Mouse (Mus musculus): Measurements from ENCODE around the gene Hist1h2be.
A peak's percentile ranks its signal among the peaks of the same experiment; 100 is the strongest.
"Not testable (repeated sequence)": the region's sequence is repeated elsewhere in the genome, so short reads cannot be mapped to it uniquely, and the experiment has no call there.

The Hist1h2be gene

GRCm38 (mm10) chr13:23620733-23621531 is at the start of gene Hist1h2be:
Gene Hist1h2be, minus strand, starts transcription at chr13:23621124.
- peak; percentile 73 to 88 for DNase-seq

GRCm38 (mm10) chr13:23662536-23662935 is 41.6 kb upstream of the Hist1h2be start:
- DNase-seq: no peak

GRCm38 (mm10) chr13:23659636-23660366 is 38.9 kb upstream of the Hist1h2be start:
- no peak for DNase-seq

DNA sequence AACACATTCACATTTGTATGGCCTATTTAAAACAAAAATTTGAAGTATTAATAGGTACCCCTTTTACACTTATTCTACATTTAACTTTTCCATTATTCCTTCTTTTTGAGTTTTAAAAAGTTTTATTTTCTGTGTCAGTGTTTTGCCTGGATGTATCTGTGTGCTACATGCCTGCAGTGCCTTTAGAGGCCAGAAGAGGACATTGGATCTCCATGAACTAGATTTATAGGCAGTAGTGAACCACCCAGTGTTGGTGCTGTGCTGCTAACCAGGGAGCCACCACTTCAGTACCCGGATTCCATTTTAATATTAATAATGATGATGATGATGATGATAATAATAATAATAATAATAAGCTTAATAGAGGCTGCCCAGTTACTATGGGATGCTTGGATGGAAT is 9.7 kb upstream of the Hist1h2be start:
- peak; percentile 20 to 38 for DNase-seq

- peak; percentile 10 to 52 for DNase-seq
Measured at GRCm38 (mm10) chr13:23622861-23623450, 2.0 kb upstream of the Hist1h2be start.

- peak; percentile 91 to 93 for DNase-seq
Measured at GRCm38 (mm10) chr13:23622175-23622671, 1.3 kb upstream of the Hist1h2be start, which contains the start of gene Hist1h1e. Gene Hist1h1e, minus strand, starts transcription at chr13:23622558.

DNA sequence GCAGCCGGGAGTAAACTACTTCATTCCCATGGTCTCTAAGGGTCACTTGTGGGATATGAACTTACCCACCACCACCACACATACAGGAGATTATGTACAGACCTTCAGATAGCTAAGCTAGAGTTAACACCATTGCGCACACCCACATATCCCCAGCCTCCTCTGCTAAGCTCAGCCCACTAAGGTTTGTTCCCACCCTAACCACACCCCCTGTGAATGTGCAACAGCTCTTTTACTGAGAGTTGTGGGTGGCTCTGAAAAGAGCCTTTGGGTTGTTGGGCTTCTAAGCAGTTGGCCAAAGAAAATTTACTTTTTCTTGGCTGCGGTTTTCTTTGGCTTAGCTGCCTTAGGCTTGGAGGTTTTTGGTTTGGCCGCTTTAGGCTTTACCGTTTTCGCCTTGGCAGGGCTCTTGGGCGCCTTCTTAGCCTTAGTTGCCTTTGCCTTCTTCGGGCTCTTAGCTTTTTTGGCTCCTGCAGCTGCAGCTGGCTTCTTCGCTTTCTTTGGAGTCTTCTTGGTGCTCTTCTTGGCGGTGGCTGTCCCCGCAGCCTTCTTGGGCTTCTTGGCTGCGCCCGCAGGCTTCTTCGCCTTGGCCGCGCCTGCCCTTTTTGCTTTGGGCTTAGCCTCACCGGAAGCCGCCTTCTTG is 729 bp upstream of the Hist1h2be start:
- peak; percentile 73 to 81 for DNase-seq

- DNase-seq: no peak
Measured at GRCm38 (mm10) chr13:23620056-23620732, 730 bp downstream of the Hist1h2be start.

DNA sequence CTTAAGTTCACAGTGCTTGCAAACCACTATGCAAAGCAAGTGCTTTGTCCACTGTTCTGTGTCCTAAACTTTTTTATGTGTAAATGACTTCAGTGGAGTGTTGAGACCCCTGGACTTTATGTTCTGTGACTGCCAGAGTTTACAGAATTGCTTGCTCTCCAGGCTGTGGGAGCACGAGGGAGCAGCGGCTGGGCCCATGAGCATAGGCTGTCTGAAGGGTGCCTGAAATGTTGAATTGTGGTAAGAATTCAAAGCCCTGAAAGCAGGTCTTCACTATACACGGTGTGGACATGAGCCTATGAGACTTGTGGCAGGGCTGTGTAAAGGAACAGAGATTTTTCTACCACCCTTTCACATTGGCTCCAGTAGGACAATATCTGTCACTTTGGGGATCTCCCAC is 9.3 kb downstream of the Hist1h2be start:
- no peak for DNase-seq

DNA sequence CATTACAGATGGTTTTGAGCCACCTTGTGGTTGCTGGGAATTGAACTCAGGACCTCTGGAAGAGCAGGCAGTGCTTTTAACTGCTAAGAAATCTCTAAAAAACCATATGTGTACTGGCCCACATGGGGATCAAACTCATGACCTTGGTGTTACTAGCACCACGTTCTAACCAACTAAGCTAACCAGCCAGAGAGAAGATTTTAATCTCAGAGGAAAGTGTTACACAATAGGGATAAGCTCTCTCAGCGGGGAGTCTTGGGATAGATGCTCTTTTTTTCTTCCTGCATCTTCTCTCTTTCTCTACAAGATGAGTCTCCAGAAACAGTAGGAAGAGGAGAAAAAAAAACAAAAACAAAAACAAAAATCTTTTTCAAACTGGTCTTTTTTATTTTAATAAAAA is 10.5 kb downstream of the Hist1h2be start:
- DNase-seq: no peak

DNA sequence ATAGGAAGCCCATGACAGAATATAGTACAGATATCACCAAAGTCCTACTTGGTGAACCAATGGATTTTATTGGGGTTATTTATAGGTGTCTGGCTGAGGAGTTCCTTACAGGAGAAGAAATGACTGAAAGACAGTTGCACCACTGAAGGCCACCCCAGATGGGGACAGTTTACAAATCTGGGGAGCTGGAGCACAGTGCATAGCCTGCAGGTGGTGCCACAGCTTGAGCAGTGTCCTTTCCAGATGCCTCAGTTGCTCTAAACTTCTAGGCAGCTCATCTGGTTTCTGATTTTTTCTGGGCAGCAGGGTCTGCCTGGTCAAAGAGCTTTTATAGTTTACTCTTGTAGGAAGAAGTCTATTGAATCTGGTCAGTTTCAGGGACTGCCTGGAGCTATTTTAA is 11.1 kb downstream of the Hist1h2be start:
- DNase-seq: no peak

DNA sequence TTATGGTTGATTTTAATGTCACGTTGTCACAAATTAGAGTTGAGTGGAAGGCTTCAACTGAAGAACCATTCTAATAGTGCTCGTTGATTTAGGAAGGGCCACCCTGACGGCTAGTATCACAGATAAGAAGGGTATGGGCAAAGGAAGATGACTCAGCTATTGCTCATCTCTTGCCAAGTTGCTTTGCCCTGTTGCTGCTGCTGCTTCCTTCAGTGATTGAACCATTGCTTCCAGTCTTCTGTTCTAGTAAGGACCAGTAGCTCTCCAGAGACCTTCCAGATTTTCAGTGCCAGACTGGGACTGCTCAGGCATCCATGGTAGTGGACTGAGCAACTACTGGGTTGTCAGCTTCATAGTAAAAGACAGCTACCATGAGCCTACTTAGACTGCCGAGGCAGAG is 11.7 kb downstream of the Hist1h2be start:
- DNase-seq: no peak

GRCm38 (mm10) chr13:23605052-23605451 is 15.9 kb downstream of the Hist1h2be start:
- DNase-seq: no peak

DNA sequence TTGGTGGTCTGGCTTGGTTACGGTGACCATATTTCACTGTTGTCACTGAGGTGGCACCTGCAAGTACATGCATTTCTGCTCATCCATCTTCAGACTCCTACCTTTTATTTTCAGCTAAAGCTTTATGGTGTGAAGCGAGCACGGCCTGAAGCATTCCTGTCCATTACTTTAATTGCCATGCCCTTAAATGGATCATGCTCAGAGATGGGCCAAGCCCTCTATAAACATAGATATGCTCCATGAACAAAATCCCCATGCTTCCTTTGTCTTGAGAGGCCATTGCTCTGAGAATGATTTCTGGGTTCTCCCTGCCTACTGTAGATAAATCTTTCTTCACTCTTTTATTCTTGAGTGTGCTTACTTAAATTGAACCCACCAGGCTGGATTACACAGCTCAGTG is 16.5 kb downstream of the Hist1h2be start:
- no peak for DNase-seq

DNA sequence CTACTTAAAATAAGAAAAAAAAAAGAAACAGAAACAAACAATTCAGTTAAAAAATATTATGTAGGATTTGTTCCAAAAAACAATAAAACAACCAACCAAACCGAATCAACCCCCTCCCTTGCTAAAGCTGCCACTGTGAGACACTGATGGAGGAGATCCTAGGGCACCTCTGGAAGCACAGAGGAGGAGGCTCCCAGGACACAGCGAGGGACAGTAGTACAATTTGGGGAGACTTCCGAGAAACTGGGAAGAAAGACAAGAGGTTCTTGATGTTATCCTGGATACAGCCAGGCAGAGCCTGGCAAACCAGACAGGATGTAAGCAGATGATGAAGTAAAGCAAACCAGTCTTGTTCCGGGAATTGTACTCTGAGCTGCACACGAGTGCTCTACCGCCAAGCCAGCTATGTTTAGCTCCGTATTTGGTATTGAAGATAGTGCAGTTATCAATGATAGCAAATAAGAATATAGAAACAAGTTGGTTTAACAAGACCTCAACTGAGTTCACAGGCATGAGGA is 17.7 kb downstream of the Hist1h2be start:
- DNase-seq: no peak

DNA sequence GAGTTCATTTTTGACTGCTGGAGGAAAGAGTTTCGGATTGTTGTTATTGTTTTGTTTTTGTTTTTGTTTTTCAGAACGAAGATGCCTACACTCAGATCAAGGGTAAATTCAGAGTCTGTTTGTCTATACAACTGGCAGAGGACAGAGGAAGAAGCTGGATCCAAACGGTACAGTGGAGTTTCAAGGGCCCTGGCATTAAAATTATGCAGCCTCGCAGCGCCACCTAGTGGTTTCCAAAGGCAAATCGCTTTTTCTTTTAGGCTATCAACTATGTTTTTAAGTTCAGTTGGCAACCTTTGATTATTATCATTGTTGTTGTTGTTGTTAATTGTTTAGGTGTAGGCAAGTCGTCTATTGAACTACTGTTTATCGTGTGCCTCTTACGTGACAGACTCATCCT is 23.0 kb downstream of the Hist1h2be start:
- DNase-seq: peak; percentile 62 to 92

DNA sequence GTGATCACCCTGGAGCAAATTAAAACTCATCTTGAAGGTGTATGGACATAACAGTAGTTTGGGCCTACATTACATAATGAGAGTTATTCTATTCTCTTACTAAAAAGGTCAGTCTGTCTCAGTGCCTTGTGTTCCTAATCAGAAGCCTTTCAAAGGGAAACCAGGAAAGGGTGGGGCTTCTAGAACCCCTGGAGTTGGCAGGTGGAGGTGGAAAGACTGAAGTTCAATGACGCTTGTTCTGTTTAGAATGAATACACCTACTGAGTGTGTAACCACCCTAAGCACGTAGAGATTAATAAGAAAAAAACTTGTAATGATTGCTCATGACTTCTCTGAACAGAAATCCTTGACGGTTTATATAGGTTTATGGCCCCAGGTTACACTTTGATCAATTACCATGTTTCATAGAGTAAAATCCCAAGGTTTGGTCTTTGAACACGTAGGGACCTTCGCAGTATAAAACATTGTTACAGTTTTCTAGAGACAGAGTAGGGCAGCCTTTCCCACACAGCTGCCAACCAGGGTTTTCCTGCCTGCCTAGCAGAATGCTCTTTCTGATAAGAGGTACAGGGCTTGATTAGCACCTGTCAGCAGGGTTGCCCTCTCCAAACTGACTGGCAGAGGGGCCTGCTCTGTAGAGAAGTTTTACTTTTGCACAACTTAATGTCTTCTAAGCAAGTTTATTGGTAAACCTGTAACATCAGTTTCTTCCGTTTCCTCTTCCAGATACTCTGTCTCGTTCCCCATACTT is 25.1 kb downstream of the Hist1h2be start:
- no peak for DNase-seq

GRCm38 (mm10) chr13:23595185-23595584 is 25.7 kb downstream of the Hist1h2be start:
- DNase-seq: no peak

DNA sequence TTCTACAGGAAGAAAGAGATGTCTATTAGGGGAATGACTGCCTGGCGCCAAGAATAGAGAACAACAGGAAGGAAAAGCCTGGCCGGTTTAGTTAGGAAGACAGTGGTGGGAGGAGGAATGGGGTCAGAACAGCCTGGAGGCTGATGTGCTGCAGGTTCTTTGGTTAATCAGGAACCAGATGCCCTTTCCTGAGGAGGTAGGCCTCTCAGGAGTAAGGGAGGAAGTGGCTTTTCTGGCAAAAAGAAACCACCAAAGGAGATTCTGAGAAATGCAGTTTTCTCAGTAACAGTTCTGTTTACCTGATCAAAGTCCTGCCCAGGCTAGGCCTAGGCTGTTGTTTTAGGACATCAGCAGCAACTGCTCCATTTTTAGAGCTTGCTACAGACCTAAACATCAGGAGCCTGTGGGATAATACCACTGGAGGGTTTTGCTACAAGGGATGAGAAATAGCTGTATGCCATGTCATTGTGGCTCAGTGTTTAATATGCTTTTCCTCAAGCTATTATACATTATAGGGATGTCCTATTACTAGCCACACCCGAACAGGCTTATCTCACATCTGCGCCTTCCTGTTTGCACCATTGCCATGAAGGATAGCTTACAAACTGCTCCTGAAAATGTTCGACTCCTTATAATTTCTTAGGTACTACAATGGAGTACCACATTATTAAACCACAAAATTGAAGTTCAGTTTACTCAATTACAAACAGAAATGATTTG is 27.7 kb downstream of the Hist1h2be start:
- DNase-seq: peak; percentile 36 to 38

GRCm38 (mm10) chr13:23592614-23593013 is 28.3 kb downstream of the Hist1h2be start:
- no peak for DNase-seq

GRCm38 (mm10) chr13:23591886-23592285 is 29.0 kb downstream of the Hist1h2be start:
- DNase-seq: not testable (repeated sequence)
